Comparison of ENCODE assay signal across 35 mouse cellular contexts in the genomic region with DNA sequence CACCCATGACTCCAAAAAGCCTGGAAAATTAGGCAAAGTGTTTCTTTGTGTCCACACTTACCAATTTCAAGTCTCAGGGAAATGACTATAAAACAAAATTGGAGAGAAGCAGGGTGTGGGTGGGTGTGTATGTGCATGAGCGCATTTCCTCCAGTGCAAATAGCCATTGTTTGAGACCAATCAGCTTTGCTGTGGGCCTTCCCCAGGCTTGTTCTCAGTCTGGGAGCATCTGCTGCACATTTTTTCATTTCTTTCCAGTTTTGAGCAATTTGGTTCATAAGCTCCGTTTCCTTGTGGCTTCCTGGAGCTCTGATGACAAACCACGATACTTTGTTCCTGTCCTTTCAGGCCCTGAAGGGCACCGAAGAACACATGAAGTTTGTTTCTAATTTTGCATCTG. TPM values are rescaled to one million over a fixed set of nuclear protein-coding genes. Genes with fewer than 3 reads are reported as not detected.
DNase-seq lines count a peak whose midpoint lies in the region; ATAC-seq and TF ChIP-seq lines count a peak whose summit lies in the region.
"Had no signal": no experiment of that assay in that cellular context is flagged by ENCODE, and none has a peak within 500 bp of the region (broad histone marks: within the 10 kb centered on the region; RNA-seq: fewer than 3 reads in every experiment).

No protein-coding gene starts in this region.

- H3K27me3 ChIP-seq in heart, embryonic 10.5 days (ENCODE audit: insufficient read depth, poor library complexity, severe bottlenecking), result 0 out of 2 replicates have a peak, but pooled peaks cover 8% of the 10 kb centered on the region
- no peaks in the 10 kb centered on the region for H3K27me3 ChIP-seq in forebrain, embryonic 10.5 days (ENCODE audit: poor library complexity, severe bottlenecking)
- H3K27me3 ChIP-seq in stomach, postnatal 0 days (ENCODE audit: control insufficient read depth, insufficient read depth, low read length), result no peaks in the 10 kb centered on the region
- H3K27me3 ChIP-seq: liver, embryonic 15.5 days; stomach, embryonic 15.5 days had no signal

- H3K4me3 ChIP-seq in heart, embryonic 10.5 days, result no peak overlapping the region
- H3K4me3 ChIP-seq in brown adipose tissue, adult 24 weeks (ENCODE audit: insufficient read depth, low read depth, low read length), result no peak overlapping the region
- no peak overlapping the region for H3K4me3 ChIP-seq in forebrain, embryonic 10.5 days
- no peak overlapping the region for H3K4me3 ChIP-seq in stomach, postnatal 0 days (ENCODE audit: low read depth, low read length)
- H3K4me3 ChIP-seq: erythroblast, embryonic 14.5 days; forebrain, embryonic 12.5 days; hindbrain, embryonic 10.5 days; kidney, embryonic 15.5 days; left cerebral cortex, adult 2 months; limb, embryonic 12.5 days; liver, embryonic 15.5 days; midbrain, embryonic 10.5 days; neural tube, embryonic 13.5 days; stomach, embryonic 15.5 days had no signal

- WGBS in heart, embryonic 10.5 days, result 73% methylated on average over 4 of the region's 4 CpGs
- 79% methylated on average over 4 of the region's 4 CpGs for WGBS in forebrain, embryonic 10.5 days
- WGBS in stomach, postnatal 0 days, result 68% methylated on average over 4 of the region's 4 CpGs

- no peak overlapping the region for H3K9ac ChIP-seq in stomach, postnatal 0 days (ENCODE audit: low read length)
- H3K9ac ChIP-seq: forebrain, embryonic 12.5 days; forebrain, postnatal 0 days; kidney, embryonic 15.5 days; limb, embryonic 12.5 days; liver, embryonic 15.5 days; lung, embryonic 14.5 days; neural tube, embryonic 13.5 days; stomach, embryonic 15.5 days had no signal

- intact Hi-C loops in heart, postnatal 10 days (cut with DNase I), result no loop called here

- H3K9me3 ChIP-seq in heart, embryonic 10.5 days, result no peaks in the 10 kb centered on the region
- no peaks in the 10 kb centered on the region for H3K9me3 ChIP-seq in forebrain, embryonic 10.5 days
- no peaks in the 10 kb centered on the region for H3K9me3 ChIP-seq in stomach, postnatal 0 days (ENCODE audit: control insufficient read depth, low read length)
- H3K9me3 ChIP-seq: forebrain, embryonic 12.5 days; hindbrain, embryonic 10.5 days; kidney, embryonic 15.5 days; limb, embryonic 12.5 days; liver, embryonic 15.5 days; midbrain, embryonic 10.5 days; neural tube, embryonic 13.5 days; stomach, embryonic 15.5 days had no signal

- TF ChIP-seq EP300 in stomach, postnatal 0 days (optimal IDR thresholded peaks at IDR 0.05), result no peak

- no peak for ATAC-seq in stomach, postnatal 0 days (ENCODE audit: low FRiP score, low TSS enrichment)
- ATAC-seq: forebrain, postnatal 0 days; hindbrain, embryonic 16.5 days had no signal

- H3K27ac ChIP-seq in heart, embryonic 10.5 days, result no peak overlapping the region
- peak overlapping the region; percentile 85 for H3K27ac ChIP-seq in brown adipose tissue, adult 24 weeks (replicated peaks; ENCODE audit: low read depth, low read length)
- H3K27ac ChIP-seq in forebrain, embryonic 10.5 days, result no peak overlapping the region
- no peak overlapping the region for H3K27ac ChIP-seq in stomach, postnatal 0 days (replicated peaks)
- H3K27ac ChIP-seq: forebrain, embryonic 12.5 days; hindbrain, embryonic 10.5 days; kidney, embryonic 15.5 days; left cerebral cortex, adult 2 months; limb, embryonic 12.5 days; liver, embryonic 15.5 days; midbrain, embryonic 10.5 days; neural tube, embryonic 13.5 days; stomach, embryonic 15.5 days had no signal

- peaks cover 13% of the 10 kb centered on the region; the same call in 1 of the 2 replicates for H3K4me1 ChIP-seq in heart, embryonic 10.5 days
- no peaks in the 10 kb centered on the region for H3K4me1 ChIP-seq in brown adipose tissue, adult 24 weeks (ENCODE audit: control insufficient read depth, insufficient read depth, insufficient read length, low read length)
- H3K4me1 ChIP-seq in forebrain, embryonic 10.5 days, result peaks cover 10% of the 10 kb centered on the region
- H3K4me1 ChIP-seq in stomach, postnatal 0 days (replicated peaks; ENCODE audit: control insufficient read depth, insufficient read depth), result no peaks in the 10 kb centered on the region
- H3K4me1 ChIP-seq: liver, embryonic 15.5 days; neural tube, embryonic 13.5 days; stomach, embryonic 15.5 days had no signal

- TF ChIP-seq CTCF in stomach, postnatal 0 days (IDR thresholded peaks at IDR 0.05; ENCODE audit: low read depth), result no peak

- no peak overlapping the region for H3K4me2 ChIP-seq in stomach, postnatal 0 days (replicated peaks; ENCODE audit: low read depth)
- H3K4me2 ChIP-seq: forebrain, embryonic 12.5 days; kidney, embryonic 15.5 days; limb, embryonic 12.5 days; liver, embryonic 15.5 days; lung, embryonic 14.5 days; neural tube, embryonic 13.5 days; stomach, embryonic 15.5 days had no signal

- no peaks in the 10 kb centered on the region for H3K36me3 ChIP-seq in heart, embryonic 10.5 days
- no peaks in the 10 kb centered on the region for H3K36me3 ChIP-seq in forebrain, embryonic 10.5 days (replicated peaks)
- H3K36me3 ChIP-seq in stomach, postnatal 0 days (ENCODE audit: control insufficient read depth, insufficient read depth, low read length), result no peaks in the 10 kb centered on the region
- H3K36me3 ChIP-seq: forebrain, embryonic 12.5 days; hindbrain, embryonic 10.5 days; kidney, embryonic 15.5 days; limb, embryonic 12.5 days; liver, embryonic 15.5 days; midbrain, embryonic 10.5 days; neural tube, embryonic 13.5 days; stomach, embryonic 15.5 days had no signal

- peak; percentile 45 for DNase-seq in heart, adult 8-10 months (ENCODE audit: low spot score)
- DNase-seq in heart, embryonic 10.5 days (ENCODE audit: low spot score), result no peak
- DNase-seq in Muller cell, postnatal 12 days (ENCODE audit: inconsistent ontology term), result peak; percentile 82
- DNase-seq in heart, postnatal 10 days, result peak; percentile 15 to 22
- no peak for DNase-seq in forebrain, embryonic 10.5 days (ENCODE audit: extremely low spot score, low spot score)
- no peak for DNase-seq in stomach, postnatal 0 days (ENCODE audit: low spot score)
- DNase-seq: adrenal gland, adult 8-10 months; B cell, adult 2 months; cerebellum, adult 8-10 months; cerebellum, postnatal 25 days; forebrain, postnatal 0 days; gastrocnemius, postnatal 25 days; kidney, adult 18-20 months; kidney, postnatal 25 days; lung, embryonic 14.5 days; lung, postnatal 14 days; right cerebral cortex, postnatal 25 days; thymus, postnatal 14 days had no signal

RNA-seq across cellular contexts. Expression of gene Irx6, which starts 43.3 kb away (rescaled TPM):
- total RNA-seq in heart, adult 8-10 months (2022), result not detected
- 2.9 and 4.9 TPM in 2 replicates for polyA plus RNA-seq in heart, embryonic 10.5 days (2016; fragmentation: Nextera tagmentation; extraction: Ambion mirVana)
- not detected in 2 replicates for polyA plus RNA-seq in brown adipose tissue, adult 24 weeks (2012; ENCODE audit: insufficient read depth, insufficient read length, missing spikeins)
- total RNA-seq in heart, postnatal 10 days (2021), result not detected
- polyA plus RNA-seq in forebrain, embryonic 10.5 days (2016; fragmentation: Nextera tagmentation; extraction: Ambion mirVana), result 0.22 TPM in 1 of 2 replicates, not detected in the other
- not detected in 2 replicates for polyA plus RNA-seq in stomach, postnatal 0 days (2015; fragmentation: Nextera tagmentation; extraction: Ambion mirVana)
- total RNA-seq: adrenal gland, adult 8-10 months; adrenal gland, postnatal 4 days; gastrocnemius, postnatal 25 days; heart, adult 18-20 months; liver, adult 2 months had no signal
- polyA plus RNA-seq: erythroblast, embryonic 14.5 days; intestine, embryonic 14.5 days; liver, adult 2 months; liver, embryonic 15.5 days; lung, embryonic 14.5 days; urinary bladder, adult 2 months had no signal

Comparison
In these comparisons a context has a peak if more than half of its experiments do, and no peak if none do; other contexts are left out.
1. DNase-seq: peak in heart, adult 8-10 months (single experiment), Muller cell, postnatal 12 days (single experiment) and heart, postnatal 10 days (2 of 2); none in heart, embryonic 10.5 days (single experiment), forebrain, embryonic 10.5 days (single experiment) and stomach, postnatal 0 days (single experiment).